Mouse (Mus musculus) lung, embryonic 16.5 days (tissue): ENCODE data around the gene Umad1. TPM values are rescaled to one million over a fixed set of nuclear protein-coding genes. Genes with fewer than 3 reads are reported as not detected.

ENCODE experiments used
- ATAC-seq: fragments of 200-750 bp; cut with Nextera tagmentation; 2 replicates; pipeline ENCODE4 v1.8.0; 2017; ENCODE audit warnings: low read depth, mild to moderate bottlenecking, moderate library complexity
- H3K27ac ChIP-seq: fragments of 300-500 bp; sonication (generic); 2 replicates; pipeline ENCODE4 v1.5.1; 2014; ENCODE audit warnings: mild to moderate bottlenecking, control low read depth, low read length
- H3K27me3 ChIP-seq: fragments of 300-500 bp; sonication (generic); 2 replicates; pipeline ENCODE4 v1.6.1; 2014; ENCODE audit warnings: low read depth, low read length, mixed read lengths; ENCODE audit not compliant: control insufficient read depth, insufficient read depth
- H3K36me3 ChIP-seq: fragments of 300-500 bp; sonication (generic); 2 replicates; pipeline ENCODE4 v1.6.1; 2014; ENCODE audit warnings: low read length; ENCODE audit not compliant: control insufficient read depth, insufficient read depth
- H3K4me1 ChIP-seq: fragments of 300-500 bp; sonication (generic); replicated peaks from 2 replicates; pipeline ENCODE4 v1.6.1; 2014; ENCODE audit warnings: low read length, mixed read lengths; ENCODE audit not compliant: control insufficient read depth, insufficient read depth
- H3K4me2 ChIP-seq: fragments of 300-500 bp; sonication (generic); 2 replicates; pipeline ENCODE4 v1.6.1; 2014; ENCODE audit warnings: low read depth, low read length, control low read depth
- H3K4me3 ChIP-seq: fragments of 300-500 bp; sonication (generic); 2 replicates; pipeline ENCODE4 v1.5.1; 2014; ENCODE audit warnings: mild to moderate bottlenecking, low read length, control low read depth
- H3K9ac ChIP-seq: fragments of 300-500 bp; sonication (generic); 2 replicates; pipeline ENCODE4 v1.6.1; 2014; ENCODE audit warnings: low read length, control low read depth
- H3K9me3 ChIP-seq: fragments of 300-500 bp; sonication (generic); 2 replicates; pipeline ENCODE4 v1.6.1; 2016; ENCODE audit warnings: low read length; ENCODE audit not compliant: control insufficient read depth
- WGBS: fragments of 180-500 bp; shearing (Covaris S2); extraction: QIAGEN DNeasy Blood & Tissue Kit; methylation state at CpG from one replicate; pipeline ENCODE4 v1.1.7; 2014; 5-methylcytosine and 5-hydroxymethylcytosine counted together
- polyA plus RNA-seq: library from polyadenylated mRNA; unstranded; fragments of >200 nt; fragmentation: Nextera tagmentation; extraction: Ambion mirVana; gene quantifications from 2 replicates; pipeline ENCODE4 v1.2.1, GENCODE M21; 2015

Umad1 gene
- polyA plus RNA-seq: 26.3 and 26.7 TPM in 2 replicates

DNA sequence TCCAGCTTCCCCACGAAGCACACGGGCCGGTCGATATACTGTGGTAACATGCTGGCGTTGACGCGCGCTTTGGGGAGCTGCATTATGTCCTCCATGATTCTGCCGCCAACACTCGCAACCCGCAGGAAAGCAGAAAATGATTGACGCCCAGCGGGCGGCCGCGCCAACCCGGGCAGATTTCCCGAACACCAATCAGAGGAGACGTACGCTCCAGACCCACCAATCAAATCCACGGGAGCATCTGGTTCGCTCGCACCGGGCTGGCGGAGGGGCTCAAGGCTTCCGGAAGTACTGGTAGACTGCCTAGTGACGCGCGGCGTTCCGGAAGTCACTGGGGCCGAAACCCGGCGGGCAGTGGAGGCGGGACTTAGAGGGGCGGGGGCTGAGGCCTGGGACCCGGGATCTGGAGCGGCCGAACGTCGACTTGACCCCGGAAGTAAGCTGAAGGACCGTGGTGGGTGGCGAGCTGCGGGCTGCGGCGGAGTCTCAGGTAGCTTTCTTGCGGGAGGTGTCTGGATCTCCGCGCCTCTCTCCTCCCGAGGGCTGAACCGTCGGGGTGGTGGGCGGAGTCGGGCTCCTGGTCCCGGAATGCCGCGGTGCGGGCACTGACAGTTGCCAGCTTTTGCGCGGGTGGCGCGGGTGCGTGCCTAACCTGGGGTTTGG lies at the start of gene Umad1, which contains the start of the genes Rpa3 and Gm45062:
Gene Umad1, plus strand, starts transcription at position 285 of the 663 bp plus-strand sequence.
Gene Rpa3, minus strand, starts transcription at position 170 of the 663 bp plus-strand sequence.
Gene Gm45062, plus strand, starts transcription at position 447 of the 663 bp plus-strand sequence.
- peak; percentile 100 for ATAC-seq

DNA sequence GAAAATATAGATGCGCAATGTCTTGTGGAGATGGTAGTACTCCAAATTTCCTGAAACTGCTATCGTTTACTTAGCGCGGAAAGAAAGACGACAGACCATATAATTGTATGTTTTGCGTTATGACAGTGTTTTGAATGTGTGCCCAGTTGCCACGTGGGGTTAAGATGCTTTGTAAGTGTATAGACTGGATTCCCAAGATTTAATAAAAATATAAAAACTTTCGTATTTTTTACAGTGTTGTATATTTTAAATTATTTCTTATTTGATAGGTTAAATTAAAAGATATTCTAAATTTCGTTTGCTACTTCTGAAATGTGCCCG lies 49.3 kb upstream of the Umad1 start:
- ATAC-seq: no peak

More for the DNA sequence above, at the start of gene Umad1, which contains the start of the genes Rpa3 and Gm45062:
- Histone ChIP-seq H3K9me3 (no peaks in the 10 kb centered on the region), H3K27me3 (no peaks in the 10 kb centered on the region), H3K27ac (peak within 1 kb of the TSS; percentile 81), H3K4me1 (peaks cover 6% of the 10 kb centered on the region; the same call in 1 of the 2 replicates), H3K4me3 (peak within 1 kb of the TSS; percentile 92), H3K4me2 (peak within 1 kb of the TSS; percentile 93), H3K36me3 (no peaks in the 10 kb centered on the region), H3K9ac (peak within 1 kb of the TSS; percentile 92)
- under 1% methylated on average over 59 of the region's 64 CpGs for WGBS

DNA sequence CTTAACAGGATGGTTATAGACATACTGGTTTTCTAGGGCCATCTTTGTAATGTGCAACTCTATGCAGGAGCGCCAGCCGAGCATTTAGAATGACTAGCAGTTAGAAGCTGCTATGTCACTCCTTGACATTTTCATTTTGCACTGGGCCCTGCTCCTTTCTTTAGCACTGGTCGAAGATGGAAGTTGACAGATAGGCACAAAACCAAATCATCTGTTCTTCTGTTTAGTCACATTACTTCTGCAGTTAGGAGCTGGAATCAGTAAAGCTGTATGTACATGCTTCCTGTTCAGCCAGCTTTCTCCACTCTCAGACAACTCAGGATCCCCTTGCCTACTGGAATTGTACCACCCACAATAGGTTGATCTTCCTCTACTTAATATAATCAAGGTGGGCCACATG lies 48.4 kb upstream of the Umad1 start:
- no peak for ATAC-seq
- H3K4me2 ChIP-seq: no peak overlapping the region
- 83% methylated on average over 3 of the region's 3 CpGs for WGBS
- no peaks in the 10 kb centered on the region for H3K9me3 ChIP-seq
- no peak overlapping the region for H3K27ac ChIP-seq
- peaks cover 10% of the 10 kb centered on the region; the same call in 1 of the 2 replicates for H3K36me3 ChIP-seq
- H3K4me3 ChIP-seq: no peak overlapping the region
- H3K27me3 ChIP-seq: no peaks in the 10 kb centered on the region
- no peak overlapping the region for H3K9ac ChIP-seq
- peaks cover 5% of the 10 kb centered on the region for H3K4me1 ChIP-seq

More for the DNA sequence above, 49.3 kb upstream of the Umad1 start:
- no peaks in the 10 kb centered on the region for H3K27me3 ChIP-seq
- H3K9ac ChIP-seq: peak overlapping the region; percentile 92
- peaks cover 3% of the 10 kb centered on the region; the same call in 1 of the 2 replicates for H3K36me3 ChIP-seq
- no peaks in the 10 kb centered on the region for H3K9me3 ChIP-seq
- H3K4me1 ChIP-seq: peaks cover 7% of the 10 kb centered on the region
- H3K4me3 ChIP-seq: peak overlapping the region; percentile 80
- peak overlapping the region; percentile 65 for H3K4me2 ChIP-seq
- peak overlapping the region; percentile 96 for H3K27ac ChIP-seq
- WGBS: 8% methylated on average over 10 of the region's 10 CpGs

DNA sequence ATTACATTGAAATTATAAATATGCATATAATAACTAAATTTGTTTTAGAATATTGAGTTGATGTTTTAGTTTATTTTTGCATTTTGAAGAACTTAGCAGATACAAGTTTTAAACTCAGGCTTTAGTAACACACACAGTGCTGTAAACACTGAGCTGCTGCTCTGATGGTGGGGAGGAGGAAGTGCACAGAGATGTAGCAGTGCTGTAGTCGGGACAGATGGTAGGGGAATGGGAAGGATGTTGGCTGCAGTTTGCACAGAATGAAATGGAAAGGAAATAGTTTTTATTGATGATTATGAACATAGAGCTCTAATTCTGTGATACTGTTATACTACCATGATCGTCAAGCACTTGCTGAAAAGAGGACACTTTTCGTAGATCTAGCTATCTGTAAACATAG lies 32.1 kb upstream of the Umad1 start:
- no peak overlapping the region for H3K4me3 ChIP-seq
- H3K27ac ChIP-seq: no peak overlapping the region
- H3K9me3 ChIP-seq: no peaks in the 10 kb centered on the region
- H3K36me3 ChIP-seq: peaks cover 10% of the 10 kb centered on the region; the same call in 1 of the 2 replicates
- no peak for ATAC-seq
- no peaks in the 10 kb centered on the region for H3K27me3 ChIP-seq
- H3K4me1 ChIP-seq: no peaks in the 10 kb centered on the region
- no peak overlapping the region for H3K9ac ChIP-seq
- H3K4me2 ChIP-seq: no peak overlapping the region
- WGBS: 78% methylated on average over 3 of the region's 3 CpGs

DNA sequence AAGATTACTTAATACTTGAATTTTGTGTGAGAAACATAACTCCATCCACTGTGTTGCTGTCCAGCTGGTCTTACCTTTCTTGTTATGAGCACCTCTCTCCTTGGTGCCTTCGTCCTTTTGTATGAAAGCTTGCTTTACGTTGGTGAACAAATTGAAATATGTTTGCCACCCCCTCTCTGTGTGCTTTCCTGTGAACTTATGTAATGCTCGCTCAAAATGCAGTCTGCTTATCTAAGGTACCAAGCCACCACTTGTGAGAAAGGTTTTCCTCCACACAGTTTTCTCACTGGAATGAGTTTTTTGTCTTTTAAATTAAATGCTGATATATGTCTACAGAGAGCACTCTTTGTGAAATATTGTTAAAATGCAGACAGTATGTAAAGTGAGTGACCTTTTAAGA lies 30.5 kb upstream of the Umad1 start:
- H3K4me3 ChIP-seq: no peak overlapping the region
- no peaks in the 10 kb centered on the region for H3K9me3 ChIP-seq
- no peak overlapping the region for H3K4me2 ChIP-seq

DNA sequence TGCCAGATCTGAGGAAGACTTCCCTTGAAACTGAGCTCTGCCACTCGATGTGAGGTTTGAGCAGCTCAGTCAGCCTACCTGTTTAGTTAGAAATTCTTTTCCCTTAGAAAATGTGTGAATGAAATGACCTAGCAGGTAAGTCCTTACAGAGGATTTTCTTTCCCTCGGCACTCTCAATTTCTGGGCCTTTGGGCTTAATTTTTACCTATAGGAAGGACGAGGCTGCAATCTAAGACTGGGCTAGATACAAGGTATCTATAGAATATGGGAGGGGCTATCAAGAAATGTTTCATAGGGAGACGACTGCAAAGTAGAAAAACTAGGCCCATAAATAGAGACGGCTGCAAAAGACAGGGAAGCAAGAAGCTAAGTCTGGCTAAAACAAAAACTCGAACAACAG lies 772 bp upstream of the Umad1 start:
- Histone ChIP-seq H3K9me3 (no peaks in the 10 kb centered on the region), H3K4me1 (peaks cover 6% of the 10 kb centered on the region; the same call in 1 of the 2 replicates), H3K4me3 (peak overlapping the region; percentile 92), H3K4me2 (peak overlapping the region; percentile 91), H3K27me3 (no peaks in the 10 kb centered on the region), H3K36me3 (peaks cover 4% of the 10 kb centered on the region; the same call in 1 of the 2 replicates), H3K27ac (peak overlapping the region; percentile 70), H3K9ac (peak overlapping the region; percentile 92)
- 9% methylated on average over 6 of the region's 6 CpGs for WGBS
- no peak for ATAC-seq

More for the DNA sequence above, 30.5 kb upstream of the Umad1 start:
- Histone ChIP-seq H3K27me3 (no peaks in the 10 kb centered on the region), H3K36me3 (peaks cover 14% of the 10 kb centered on the region; the same call in 1 of the 2 replicates), H3K9ac (no peak overlapping the region), H3K4me1 (no peaks in the 10 kb centered on the region), H3K27ac (no peak overlapping the region)
- ATAC-seq: no peak
- 81% methylated on average over 3 of the region's 3 CpGs for WGBS

DNA sequence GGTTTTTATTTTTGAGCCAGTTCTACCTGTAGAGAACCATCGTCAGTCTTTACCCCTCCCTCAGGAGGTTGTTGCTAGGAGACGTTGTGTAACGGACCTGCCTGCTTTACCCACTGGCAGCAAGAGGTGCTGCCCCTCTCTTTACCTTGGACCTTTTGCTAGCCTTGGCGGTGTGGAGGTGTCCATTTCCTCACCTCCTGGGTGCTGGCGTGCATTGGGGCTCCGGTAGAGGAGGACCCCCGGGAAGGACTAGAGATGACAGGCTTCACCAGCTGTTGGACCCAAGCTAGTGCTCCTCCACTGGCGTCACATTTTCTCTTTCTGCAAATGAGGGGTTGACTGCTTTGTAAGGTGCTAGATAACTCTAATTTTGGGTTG lies 568 bp downstream of the Umad1 start:
- H3K4me1 ChIP-seq: peaks cover 6% of the 10 kb centered on the region; the same call in 1 of the 2 replicates
- no peaks in the 10 kb centered on the region for H3K36me3 ChIP-seq
- H3K4me2 ChIP-seq: peak overlapping the region; percentile 93
- WGBS: 1% methylated on average over 8 of the region's 8 CpGs
- peak overlapping the region; percentile 79 for H3K9ac ChIP-seq
- ATAC-seq: no peak
- no peaks in the 10 kb centered on the region for H3K9me3 ChIP-seq
- H3K27me3 ChIP-seq: no peaks in the 10 kb centered on the region
- H3K27ac ChIP-seq: peak overlapping the region; percentile 81; the same call in 1 of the 2 replicates
- peak overlapping the region; percentile 92 for H3K4me3 ChIP-seq

DNA sequence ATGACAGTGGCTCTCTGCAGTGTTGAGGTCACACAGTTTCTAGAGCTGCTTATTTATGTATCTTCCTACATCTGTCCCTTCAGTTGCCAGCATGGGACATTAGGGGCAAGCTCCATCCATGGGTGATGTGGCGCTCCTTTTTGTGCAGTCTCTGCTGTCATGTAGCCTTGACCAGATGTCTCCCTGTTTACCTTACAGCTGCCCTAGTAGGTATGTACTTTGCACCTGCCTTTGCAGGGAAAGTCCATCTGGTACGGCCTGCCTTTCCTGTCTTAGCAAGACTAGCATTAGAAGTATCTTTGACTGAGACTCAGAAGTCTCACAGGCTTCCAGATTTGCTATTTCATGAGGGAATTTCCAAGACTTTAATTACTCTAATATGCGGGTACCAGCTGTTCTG lies 12.0 kb downstream of the Umad1 start:
- no peak overlapping the region for H3K4me2 ChIP-seq
- WGBS: 82% methylated on average over 3 of the region's 3 CpGs
- no peak for ATAC-seq

DNA sequence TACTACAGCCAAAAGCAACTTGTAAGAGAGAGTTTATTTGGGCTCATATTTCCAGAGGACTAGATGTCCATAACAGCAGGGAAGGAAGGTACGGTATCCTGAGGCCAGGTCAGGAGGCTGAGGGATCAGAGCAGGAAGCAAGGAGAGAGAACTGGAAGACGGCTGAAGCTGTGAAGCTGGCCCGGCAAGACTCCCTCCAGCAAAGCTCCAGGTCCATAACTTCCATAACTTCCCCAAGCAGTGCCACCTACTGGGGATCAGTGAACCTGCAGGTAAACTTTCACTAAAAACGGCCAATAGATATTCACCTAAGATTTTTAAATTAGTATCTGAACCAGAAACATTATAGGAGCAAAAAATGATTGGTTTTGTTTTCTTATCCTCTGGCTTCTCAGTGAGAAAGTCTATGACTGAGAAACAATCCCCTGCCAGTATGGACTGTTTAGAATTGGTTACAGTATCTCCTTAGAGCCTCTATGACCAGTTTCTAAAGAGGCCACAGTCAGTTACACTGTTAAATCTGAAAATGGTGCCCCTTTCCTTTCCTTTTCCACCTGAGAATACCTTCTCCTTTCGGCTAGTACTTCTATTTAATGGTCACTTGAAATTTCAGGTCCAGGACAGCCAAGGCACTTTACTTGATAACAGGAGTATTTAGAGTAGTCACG lies 15.4 kb downstream of the Umad1 start:
- Histone ChIP-seq H3K9me3 (no peaks in the 10 kb centered on the region; the same call in 1 of the 2 replicates), H3K36me3 (peaks cover 3% of the 10 kb centered on the region), H3K4me3 (no peak overlapping the region), H3K4me2 (no peak overlapping the region), H3K4me1 (no peaks in the 10 kb centered on the region), H3K9ac (no peak overlapping the region), H3K27ac (0 out of 2 replicates have a peak overlapping the region, but pooled peaks have one; percentile 6), H3K27me3 (no peaks in the 10 kb centered on the region)
- 27% methylated on average over 6 of the region's 6 CpGs for WGBS
- ATAC-seq: 0 out of 2 replicates have a peak, but pooled peaks have one; percentile 15

More for the DNA sequence above, 12.0 kb downstream of the Umad1 start:
- Histone ChIP-seq H3K9ac (no peak overlapping the region), H3K27me3 (no peaks in the 10 kb centered on the region), H3K4me1 (no peaks in the 10 kb centered on the region), H3K27ac (no peak overlapping the region), H3K4me3 (no peak overlapping the region), H3K36me3 (no peaks in the 10 kb centered on the region; the same call in 1 of the 2 replicates), H3K9me3 (no peaks in the 10 kb centered on the region)
